Mouse (Mus musculus): ENCODE results near the gene Cphx2. TPM values are rescaled to one million over a fixed set of nuclear protein-coding genes. Genes with fewer than 3 reads are reported as not detected.
"Not testable (repeated sequence)": the region's sequence is repeated elsewhere in the genome, so short reads cannot be mapped to it uniquely, and the experiment has no call there.

Cphx2 gene
- not detected in 2 replicates for polyA plus RNA-seq (2016; fragmentation: Nextera tagmentation; extraction: Ambion mirVana)

DNA sequence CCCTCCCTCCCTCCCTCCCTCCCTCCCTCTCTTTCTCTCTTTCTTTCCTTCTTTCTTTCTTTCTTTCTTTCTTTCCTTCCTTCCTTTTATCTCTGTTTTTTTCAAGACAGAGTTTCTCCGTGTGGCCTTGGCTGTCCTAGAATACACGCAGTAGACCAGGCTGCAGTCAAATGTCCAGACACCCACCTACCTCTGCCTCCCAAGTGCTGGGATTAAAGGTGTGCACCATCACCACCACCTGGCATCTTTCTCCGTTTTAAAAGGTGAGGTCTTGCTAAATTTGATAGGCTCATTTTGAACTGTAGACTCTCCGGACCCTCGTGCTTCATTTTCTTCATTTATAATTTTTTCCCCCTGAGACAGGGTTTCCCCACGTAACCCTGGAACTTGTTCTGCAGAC, at the start of gene Cphx2:
Cphx2 (plus strand) TSS at position 301 of the 400 bp plus-strand sequence.
- DNase-seq (ENCODE audit: extremely low spot score, low spot score); H3K27ac ChIP-seq; H3K4me1 ChIP-seq; H3K9me3 ChIP-seq; H3K36me3 ChIP-seq (replicated peaks); H3K4me3 ChIP-seq; H3K27me3 ChIP-seq (ENCODE audit: poor library complexity, severe bottlenecking): not testable (repeated sequence)
- no CpG with 5 or more reads among the region's 6 CpGs for WGBS

GRCm38 (mm10) chr14:26034364-26034763, 47.0 kb upstream of the Cphx2 start:
- H3K4me3 ChIP-seq; H3K27ac ChIP-seq; H3K27me3 ChIP-seq (ENCODE audit: poor library complexity, severe bottlenecking); H3K9me3 ChIP-seq; H3K36me3 ChIP-seq (replicated peaks); H3K4me1 ChIP-seq; DNase-seq (ENCODE audit: extremely low spot score, low spot score): not testable (repeated sequence)
- no CpG with 5 or more reads among the region's 3 CpGs for WGBS

DNA sequence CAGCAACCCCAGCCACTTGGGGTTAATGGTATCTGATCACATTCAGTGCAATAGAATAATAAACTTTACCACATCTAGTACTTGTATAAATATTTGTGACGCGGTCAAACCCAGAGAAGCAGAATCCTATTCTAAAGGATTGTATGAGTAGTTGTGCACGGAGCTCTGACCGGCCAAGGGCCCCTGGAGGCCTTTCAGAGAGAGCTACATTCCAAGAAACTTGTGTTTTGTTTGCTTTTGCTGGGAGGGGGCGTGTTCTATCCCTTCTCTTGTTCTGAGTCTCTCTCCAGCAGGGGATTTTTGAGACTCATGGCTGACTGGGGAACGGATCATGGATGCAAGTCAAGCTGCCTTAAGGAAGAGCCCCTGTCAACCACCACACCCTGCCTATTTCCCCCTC, 45.9 kb upstream of the Cphx2 start:
- not testable (repeated sequence) for DNase-seq (ENCODE audit: extremely low spot score, low spot score); H3K9me3 ChIP-seq; H3K36me3 ChIP-seq (replicated peaks); H3K27me3 ChIP-seq (ENCODE audit: poor library complexity, severe bottlenecking); H3K4me3 ChIP-seq; H3K4me1 ChIP-seq; H3K27ac ChIP-seq
- no CpG with 5 or more reads among the region's 6 CpGs for WGBS

GRCm38 (mm10) chr14:26042611-26043010, 38.7 kb upstream of the Cphx2 start, which contains the start of gene Gm9780:
Gene Gm9780, minus strand, starts transcription at chr14:26042711.
- WGBS, result no CpG with 5 or more reads among the region's 26 CpGs
- not testable (repeated sequence) for H3K36me3 ChIP-seq (replicated peaks); H3K4me3 ChIP-seq; DNase-seq (ENCODE audit: extremely low spot score, low spot score); H3K27ac ChIP-seq; H3K27me3 ChIP-seq (ENCODE audit: poor library complexity, severe bottlenecking); H3K9me3 ChIP-seq; H3K4me1 ChIP-seq

DNA sequence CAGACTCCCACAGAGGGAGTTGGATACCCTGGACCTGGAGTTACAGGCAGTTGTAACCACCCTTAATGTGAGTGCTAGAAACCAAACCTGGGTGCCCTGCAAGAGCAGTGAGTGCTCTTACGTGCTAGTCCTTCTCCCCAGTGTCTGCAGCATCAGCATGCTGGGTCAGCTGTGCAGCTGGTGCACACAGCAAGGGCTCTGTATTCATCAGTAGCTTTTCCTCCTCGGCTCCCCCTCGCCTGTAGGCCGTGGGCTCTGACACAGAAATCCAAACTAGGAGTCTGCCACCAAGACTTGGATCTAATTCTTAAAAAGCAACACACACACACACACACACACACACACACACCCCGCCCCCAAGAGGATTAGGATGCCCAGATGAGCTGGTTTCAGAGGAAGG, 36.3 kb upstream of the Cphx2 start:
- H3K36me3 ChIP-seq (replicated peaks); H3K27ac ChIP-seq; DNase-seq (ENCODE audit: extremely low spot score, low spot score); H3K9me3 ChIP-seq; H3K4me1 ChIP-seq; H3K27me3 ChIP-seq (ENCODE audit: poor library complexity, severe bottlenecking); H3K4me3 ChIP-seq: not testable (repeated sequence)
- no CpG with 5 or more reads among the region's 5 CpGs for WGBS

DNA sequence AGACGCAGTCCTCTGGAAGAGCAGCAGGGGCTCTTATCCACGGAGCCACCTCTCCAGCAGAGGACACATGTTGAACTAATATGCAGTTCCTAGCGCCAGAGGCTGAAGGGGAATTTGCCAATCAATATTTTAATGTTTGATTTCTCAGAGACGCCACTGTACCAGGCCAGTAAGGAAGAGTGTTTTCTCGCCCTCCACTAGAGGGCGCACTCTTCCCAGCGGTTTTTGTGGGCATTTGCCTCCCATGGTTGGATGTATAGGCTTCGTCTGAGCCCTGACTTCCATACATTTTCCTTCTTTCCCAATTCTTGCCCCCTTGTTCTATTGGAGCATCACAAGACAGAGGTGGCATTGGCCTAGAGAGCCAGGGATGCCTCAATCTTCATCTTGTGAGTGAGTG, 34.3 kb upstream of the Cphx2 start:
- no CpG with 5 or more reads among the region's 8 CpGs for WGBS
- not testable (repeated sequence) for H3K36me3 ChIP-seq (replicated peaks); H3K27ac ChIP-seq; DNase-seq (ENCODE audit: extremely low spot score, low spot score); H3K4me3 ChIP-seq; H3K9me3 ChIP-seq; H3K4me1 ChIP-seq; H3K27me3 ChIP-seq (ENCODE audit: poor library complexity, severe bottlenecking)

- H3K4me1 ChIP-seq; H3K36me3 ChIP-seq (replicated peaks); H3K9me3 ChIP-seq; H3K4me3 ChIP-seq; H3K27me3 ChIP-seq (ENCODE audit: poor library complexity, severe bottlenecking); H3K27ac ChIP-seq; DNase-seq (ENCODE audit: extremely low spot score, low spot score): not testable (repeated sequence)
- WGBS, result no CpG with 5 or more reads among the region's 9 CpGs
These were observed 32.5 kb upstream of the Cphx2 start for GRCm38 (mm10) chr14:26048767-26049166.

DNA sequence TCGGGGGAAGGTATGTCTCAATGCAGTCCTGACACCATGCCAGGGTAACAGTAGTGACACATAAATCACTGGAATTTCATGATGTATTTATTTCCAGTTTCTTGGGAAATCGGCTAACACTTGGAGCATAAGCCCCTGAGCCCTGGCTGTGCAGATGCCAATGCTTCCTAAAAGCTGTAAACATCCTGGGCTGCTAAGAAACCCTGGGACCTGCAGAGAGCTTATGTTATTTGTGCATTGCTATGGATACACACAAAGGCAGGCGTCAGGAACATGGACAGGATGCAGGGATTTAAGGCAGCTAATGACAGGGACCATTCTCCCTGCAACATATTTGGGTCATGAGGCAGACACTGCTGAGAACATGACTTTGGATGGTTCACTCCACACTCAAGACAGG, 23.1 kb upstream of the Cphx2 start:
- H3K4me3 ChIP-seq; H3K27me3 ChIP-seq (ENCODE audit: poor library complexity, severe bottlenecking); H3K4me1 ChIP-seq; DNase-seq (ENCODE audit: extremely low spot score, low spot score); H3K27ac ChIP-seq; H3K9me3 ChIP-seq; H3K36me3 ChIP-seq (replicated peaks): not testable (repeated sequence)
- no CpG with 5 or more reads among the region's 3 CpGs for WGBS

DNA sequence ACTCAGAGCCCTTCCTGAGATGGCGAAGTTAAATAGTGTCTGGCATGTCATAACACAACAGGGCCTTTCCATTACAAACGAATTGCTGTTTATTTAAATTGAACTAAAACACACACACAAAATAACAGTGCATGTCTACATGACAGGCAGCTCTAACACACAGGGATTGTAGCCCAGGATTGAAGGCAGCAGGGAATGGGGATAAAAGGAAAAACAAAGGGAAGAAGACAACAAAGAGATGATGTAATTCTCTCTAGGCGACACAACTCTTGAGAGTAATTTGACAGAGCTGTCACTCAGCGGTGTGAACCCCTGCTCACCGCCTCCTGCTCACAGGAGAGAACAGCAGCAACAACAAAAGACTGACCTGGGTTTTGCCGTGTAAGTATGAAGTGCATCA, 22.0 kb upstream of the Cphx2 start:
- not testable (repeated sequence) for DNase-seq (ENCODE audit: extremely low spot score, low spot score); H3K27ac ChIP-seq; H3K9me3 ChIP-seq; H3K4me1 ChIP-seq; H3K4me3 ChIP-seq; H3K36me3 ChIP-seq (replicated peaks); H3K27me3 ChIP-seq (ENCODE audit: poor library complexity, severe bottlenecking)
- no CpG with 5 or more reads among the region's 6 CpGs for WGBS

DNA sequence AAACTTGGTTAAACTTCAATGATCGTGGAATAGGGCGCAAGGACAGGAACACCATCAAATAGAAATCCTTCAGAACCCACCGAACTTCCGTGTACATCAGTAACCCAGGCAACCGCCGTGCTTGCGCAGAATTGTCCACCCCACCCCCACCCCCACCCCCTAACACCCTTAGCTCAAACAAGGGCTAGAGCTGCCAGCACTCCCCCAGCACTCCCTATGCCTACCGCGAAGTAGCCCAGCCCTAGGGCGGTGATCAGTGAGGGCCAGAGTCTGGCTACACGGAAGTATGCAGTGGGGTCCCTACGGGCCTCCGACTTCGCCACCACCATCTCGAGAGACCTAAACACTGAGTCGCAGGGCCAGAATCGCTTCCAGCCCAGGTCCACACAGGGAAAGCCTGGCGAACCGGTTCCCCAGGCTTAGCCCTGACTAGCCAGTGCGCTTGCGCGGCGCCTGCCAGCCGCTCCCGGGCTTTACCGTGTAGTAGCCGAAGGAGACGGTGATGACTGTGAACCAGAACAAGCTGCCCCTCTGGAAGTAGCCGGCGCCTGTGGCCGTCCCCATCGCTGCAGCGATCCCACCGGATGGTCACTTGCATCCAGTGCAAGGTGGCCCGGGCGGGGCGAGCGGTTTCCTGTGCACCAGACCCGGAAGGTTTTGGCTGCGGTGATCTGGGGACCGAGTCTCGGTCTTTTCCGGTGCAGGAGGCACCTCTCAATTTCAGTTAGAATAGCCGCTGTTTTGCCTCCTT, 14.6 kb upstream of the Cphx2 start:
- H3K4me3 ChIP-seq; H3K4me1 ChIP-seq; H3K27ac ChIP-seq; H3K27me3 ChIP-seq (ENCODE audit: poor library complexity, severe bottlenecking); H3K36me3 ChIP-seq (replicated peaks); H3K9me3 ChIP-seq; DNase-seq (ENCODE audit: extremely low spot score, low spot score): not testable (repeated sequence)
- WGBS, result no CpG with 5 or more reads among the region's 44 CpGs

- H3K9me3 ChIP-seq; H3K27me3 ChIP-seq (ENCODE audit: poor library complexity, severe bottlenecking); H3K4me1 ChIP-seq; H3K27ac ChIP-seq; H3K36me3 ChIP-seq (replicated peaks); DNase-seq (ENCODE audit: extremely low spot score, low spot score); H3K4me3 ChIP-seq: not testable (repeated sequence)
- WGBS, result no CpG with 5 or more reads among the region's 10 CpGs
These were observed 14.0 kb upstream of the Cphx2 start, which contains the start of gene Tmem254c for GRCm38 (mm10) chr14:26067325-26067633. Gene Tmem254c, minus strand, starts transcription at chr14:26067355.

DNA sequence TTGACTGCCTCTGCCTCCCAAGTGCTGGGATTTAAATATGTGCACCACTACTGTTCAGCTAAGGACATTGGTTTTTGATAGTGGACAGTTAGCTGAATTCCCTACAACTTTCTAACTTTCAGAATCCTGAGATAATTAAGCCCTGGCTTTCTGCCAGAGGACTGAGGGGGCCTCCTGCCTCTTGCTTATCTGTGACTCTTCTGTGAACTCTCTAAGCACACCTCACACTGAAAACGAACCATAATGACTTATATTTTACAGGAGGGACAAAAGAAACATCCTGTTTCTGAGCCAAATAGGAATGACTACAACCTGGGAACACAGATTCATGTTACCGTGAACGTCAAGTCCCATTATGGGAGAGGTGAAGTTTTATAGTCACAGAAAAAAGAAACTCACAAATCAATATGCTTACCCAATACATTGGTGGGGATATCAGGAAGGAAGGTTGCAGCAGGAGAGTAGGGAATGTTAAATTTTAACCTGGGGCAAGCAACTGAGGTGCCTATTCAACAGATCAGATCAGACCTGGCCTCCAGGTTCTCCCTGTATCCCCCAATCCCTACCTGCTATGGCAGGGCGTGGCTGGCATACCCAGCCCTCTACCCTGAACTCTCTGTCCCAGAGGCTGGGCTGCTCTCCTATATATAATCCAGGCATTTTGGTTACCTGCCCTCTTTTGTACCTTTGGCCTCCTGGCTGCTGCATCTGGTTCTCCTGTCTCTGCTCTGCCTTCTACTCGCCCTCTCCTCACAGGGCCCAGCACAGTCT, 4.5 kb upstream of the Cphx2 start:
- not testable (repeated sequence) for H3K36me3 ChIP-seq (replicated peaks); H3K27me3 ChIP-seq (ENCODE audit: poor library complexity, severe bottlenecking); DNase-seq (ENCODE audit: extremely low spot score, low spot score); H3K4me1 ChIP-seq; H3K27ac ChIP-seq; H3K9me3 ChIP-seq; H3K4me3 ChIP-seq
- no CpG with 5 or more reads among the region's 5 CpGs for WGBS

DNA sequence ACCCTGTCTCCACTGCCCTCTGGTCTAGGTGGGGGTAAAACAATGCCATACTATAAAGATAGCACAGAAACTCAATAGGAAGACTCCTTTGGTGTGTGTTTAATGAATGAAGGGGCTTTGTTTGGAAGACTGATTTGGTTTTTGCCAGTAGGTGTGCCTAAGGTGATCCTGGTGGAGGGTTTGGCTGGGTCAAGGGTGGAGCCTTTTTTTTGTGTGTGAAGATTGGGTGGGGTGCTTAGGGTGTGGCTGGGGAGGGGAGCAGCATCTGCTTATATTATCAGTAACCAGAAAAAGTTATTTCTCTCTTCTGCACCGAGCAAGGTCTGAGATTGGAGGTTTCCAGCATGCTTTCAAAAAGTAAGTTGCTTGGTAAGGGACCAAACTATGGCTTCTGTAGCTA, 681 bp downstream of the Cphx2 start, which contains the start of gene Cphx3:
Cphx3 (plus strand) TSS at position 301 of the 400 bp plus-strand sequence.
- not testable (repeated sequence) for H3K27me3 ChIP-seq (ENCODE audit: poor library complexity, severe bottlenecking); H3K9me3 ChIP-seq; H3K4me3 ChIP-seq; DNase-seq (ENCODE audit: extremely low spot score, low spot score); H3K36me3 ChIP-seq (replicated peaks); H3K27ac ChIP-seq; H3K4me1 ChIP-seq
- no CpG with 5 or more reads among the region's 1 CpGs for WGBS
